Mouse (Mus musculus) neural tube, embryonic 10.5 days (tissue): ENCODE results near the gene Sipa1l1.

Experiments
- DNase-seq: peaks from one replicate; pipeline ENCODE4 v3.0.0-alpha.2; 2017; ENCODE audit warnings: low spot score; ENCODE audit errors: extremely low spot score

Sipa1l1 gene

DNA sequence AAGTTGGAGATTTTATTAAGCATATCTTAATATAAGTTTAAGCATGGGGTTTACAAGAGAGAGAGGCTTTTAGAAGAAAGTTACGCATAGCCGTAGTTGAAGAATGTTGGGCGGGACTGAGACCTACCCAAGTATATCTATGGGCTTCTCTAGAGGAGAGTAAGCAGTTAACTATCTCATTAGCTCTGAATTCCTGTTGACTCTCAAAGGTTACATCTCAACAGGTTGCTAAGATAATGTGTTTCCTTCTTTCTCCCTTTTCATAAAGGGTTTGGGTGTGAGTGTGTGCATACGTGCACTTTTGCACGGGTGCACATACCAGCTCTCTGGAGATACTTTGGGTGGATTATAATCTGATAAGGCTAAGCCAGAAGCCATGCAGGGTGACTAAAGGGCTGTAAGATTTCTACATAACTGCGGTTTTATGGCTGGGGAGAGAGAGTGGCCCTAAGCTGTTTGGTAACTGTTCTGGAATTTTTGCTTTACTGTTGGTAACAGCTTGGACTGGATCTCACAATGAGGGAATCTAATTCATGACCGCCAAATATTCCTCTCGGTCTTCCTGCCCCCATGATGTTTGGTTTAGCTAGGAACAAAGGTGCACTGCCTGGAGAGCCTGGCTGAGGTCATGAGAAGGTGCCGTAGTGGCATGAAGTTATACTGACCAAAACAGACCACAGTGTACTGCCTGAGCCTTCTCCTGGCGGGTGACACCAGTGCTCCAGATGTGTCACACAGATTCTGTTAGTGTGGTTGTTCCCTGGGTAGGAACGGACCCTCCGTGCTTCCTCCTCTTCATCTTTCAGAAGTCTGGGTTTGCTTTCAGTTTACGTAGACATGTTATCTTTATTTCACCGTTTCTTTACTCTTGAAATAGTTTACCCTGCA lies 78.5 kb downstream of the Sipa1l1 start:
- DNase-seq: no peak

DNA sequence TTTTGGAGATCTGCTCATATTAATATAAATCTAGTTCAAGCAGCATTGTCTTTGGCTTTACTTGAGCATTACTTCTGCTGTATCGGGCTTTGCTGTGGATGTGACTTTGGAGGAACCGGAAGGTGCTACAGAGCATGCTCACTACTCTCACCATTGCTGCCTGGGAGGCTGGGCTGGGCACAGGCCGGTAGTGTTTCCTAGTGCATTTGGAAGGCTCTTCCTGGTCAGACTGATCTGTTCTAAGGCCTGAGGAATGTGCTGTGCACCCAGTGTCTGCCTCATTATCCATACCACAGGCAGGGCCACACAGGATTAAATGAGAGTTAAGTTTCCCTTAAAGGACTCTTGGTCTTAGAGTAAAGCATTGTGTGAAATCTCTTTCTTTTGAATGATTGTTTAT lies 79.4 kb downstream of the Sipa1l1 start:
- DNase-seq: no peak

DNA sequence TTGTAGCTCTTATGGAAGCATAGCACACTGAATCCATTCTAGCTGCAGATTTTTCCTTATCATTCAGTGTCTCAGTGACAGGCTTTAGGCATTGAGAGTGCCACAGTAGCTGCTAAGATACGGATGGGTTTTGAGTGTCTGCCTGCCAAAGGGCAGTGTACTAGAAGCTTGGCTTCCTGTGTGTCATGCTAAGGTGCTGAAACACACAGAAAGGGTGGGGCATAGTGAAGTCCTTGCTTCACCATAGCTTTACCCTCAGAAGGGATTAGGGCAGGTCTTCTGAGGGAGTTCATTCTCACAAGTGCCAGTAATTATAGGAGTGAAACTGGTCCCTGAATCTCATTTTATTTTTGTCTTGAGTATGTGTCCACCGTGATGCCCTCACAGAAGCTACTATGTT lies 82.2 kb downstream of the Sipa1l1 start:
- no peak for DNase-seq

DNA sequence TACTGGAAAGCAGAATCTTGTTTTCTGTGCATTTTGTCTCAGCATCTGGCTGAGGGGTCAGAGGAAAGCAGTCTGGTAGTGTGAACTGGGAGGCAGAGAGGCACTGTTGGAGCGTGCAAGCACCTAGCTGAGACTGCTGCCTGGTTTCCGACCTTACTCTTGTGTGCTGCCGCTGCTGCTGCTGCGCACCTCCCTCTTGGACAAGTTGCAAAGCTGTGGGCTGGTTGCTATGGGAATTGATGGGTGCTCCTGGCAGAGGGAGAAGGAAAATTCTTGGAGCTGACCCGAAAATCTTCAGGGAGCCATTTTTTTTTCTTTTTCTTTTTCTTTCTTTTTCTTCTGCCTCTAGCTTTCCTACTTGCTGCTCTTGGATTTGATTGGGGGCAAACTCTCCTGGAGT lies 85.0 kb downstream of the Sipa1l1 start:
- DNase-seq: no peak

DNA sequence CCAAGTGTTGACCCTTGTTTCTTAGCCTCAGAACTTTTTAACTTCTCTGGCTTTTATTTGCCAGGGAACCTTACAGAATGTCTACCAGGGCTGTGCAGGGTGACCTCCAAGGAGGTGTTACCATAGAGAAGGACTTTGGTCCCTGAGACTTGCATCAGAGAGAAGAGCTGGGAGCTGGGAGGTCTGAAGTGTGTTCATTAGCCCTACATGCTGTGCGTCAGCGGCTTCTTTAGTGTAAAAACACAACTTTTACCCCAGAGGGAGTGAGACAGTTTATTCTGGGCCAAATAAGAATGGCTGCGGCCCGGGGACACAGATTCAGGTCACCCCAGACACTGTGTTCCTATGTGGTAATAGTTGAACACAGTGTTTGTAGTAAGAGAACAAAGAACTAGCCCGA lies 86.9 kb downstream of the Sipa1l1 start:
- no peak for DNase-seq

DNA sequence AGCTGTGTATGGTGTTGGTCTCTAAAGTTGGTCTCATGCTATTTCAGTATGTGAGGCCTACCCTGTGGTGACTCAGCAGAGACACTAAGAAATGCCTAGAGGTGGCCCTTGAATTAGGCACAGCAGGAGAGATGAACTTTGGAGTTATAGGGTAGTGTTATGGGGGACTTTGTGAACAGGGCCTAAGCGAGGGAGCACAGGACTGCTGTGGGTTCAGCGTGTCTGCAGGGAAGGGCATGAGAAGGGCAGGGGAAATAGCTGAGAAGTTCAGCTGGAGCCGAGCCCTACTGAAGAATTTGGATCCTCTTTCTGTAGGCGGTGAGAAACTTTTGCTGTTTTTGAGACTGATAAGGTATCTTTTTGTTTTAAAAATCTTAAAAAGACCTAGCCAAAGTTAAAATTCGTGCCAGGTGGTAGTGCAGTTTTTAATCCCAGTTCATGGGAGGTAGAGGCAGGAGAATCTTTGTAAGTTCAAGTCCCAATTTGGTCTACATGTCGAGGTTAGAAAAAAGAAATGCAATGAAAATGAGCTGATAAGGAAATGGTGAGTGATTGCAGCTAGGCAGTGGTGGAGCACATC lies 87.9 kb downstream of the Sipa1l1 start:
- DNase-seq: no peak

DNA sequence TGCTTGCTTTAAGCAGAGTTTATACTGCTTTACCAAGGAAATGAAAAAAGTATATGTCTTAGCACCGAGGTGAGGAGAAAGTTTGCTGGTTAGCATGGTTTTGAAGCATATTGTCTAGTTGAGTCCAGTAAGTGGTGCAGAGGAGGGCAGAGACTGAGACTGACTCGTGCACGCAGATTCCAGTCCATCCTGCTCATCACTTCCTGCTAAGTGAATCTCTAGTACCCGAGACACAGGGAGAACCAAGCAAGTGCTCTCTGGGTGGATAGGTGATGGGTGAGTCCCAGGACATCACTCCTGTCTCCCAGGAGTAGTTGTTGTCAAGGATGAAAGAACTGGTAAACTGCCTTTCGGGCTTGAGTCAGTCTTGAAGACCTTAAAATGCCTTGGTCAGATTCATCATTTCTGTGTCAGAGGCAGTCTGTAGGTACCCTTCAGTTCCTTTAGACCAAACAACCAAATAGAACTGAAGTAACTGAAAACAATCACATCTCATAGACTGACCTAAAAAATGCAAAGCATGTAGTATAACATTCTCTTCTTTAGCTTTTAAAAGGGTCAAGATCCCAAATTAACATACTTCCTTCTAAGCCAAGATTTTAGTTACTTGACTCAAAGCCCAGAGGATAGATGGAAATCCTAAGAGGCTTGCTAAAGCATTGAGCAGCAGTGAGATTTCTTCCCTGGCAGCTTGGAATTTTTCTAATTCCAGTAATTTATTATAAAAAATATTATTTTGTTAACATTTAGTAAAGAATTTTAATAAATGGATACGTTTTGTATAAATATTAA lies 89.1 kb downstream of the Sipa1l1 start:
- DNase-seq: no peak

DNA sequence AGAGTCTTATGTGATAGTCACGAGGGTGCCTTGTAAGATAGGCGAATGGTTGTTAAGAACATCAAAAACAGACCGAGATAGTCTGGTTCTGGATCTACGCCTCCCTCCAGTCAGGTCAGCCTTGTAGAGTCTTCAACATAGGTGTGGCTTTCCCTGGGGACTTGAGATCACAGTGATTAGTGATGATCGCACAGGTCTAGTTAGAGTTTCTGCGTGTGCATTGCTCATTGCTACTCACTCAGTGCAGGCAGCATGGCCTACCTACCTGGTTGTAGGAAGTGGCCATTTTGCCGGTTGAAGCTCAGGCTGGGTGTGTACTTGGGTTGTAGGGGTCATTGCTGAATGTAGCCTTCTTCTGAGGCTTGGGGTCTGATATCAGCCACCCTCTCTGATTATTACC lies 94.3 kb downstream of the Sipa1l1 start:
- DNase-seq: no peak

DNA sequence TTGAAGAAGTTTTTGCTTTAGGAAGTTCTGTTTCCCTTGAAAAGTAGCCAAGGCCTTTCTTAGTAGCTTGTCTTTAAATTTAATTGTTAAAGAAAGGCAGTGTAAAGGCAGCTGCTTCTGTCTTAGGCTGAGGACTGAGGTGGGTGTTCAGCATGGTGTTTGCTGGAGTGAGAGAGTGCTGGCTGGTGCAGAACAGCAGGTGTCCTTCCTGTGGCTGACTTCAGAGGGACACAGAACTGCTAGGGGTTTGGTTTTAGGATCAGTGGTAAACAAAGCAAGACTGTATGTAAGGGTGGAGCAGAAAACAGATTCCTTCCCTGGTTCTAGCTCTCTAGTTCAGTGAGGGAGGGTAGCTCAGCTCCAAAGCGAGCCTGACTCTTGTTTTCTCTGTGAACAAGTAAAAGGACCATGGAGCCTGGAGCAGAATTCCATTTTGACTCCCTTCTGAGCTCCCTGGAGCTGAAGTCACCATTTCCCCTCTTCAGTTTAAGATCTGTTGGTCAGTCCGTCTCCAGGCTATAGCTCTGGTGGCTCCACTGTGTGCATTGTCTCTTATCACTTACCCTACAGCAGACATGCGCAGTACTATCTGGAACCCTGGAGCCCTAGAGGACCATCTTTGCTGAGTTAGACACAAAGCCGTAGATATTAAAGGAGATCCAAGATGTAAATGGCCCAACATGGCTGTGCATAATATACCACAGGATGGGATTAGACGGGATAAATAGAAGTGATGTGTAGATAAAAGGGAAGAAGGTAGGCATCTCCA lies 95.1 kb downstream of the Sipa1l1 start:
- DNase-seq: no peak

DNA sequence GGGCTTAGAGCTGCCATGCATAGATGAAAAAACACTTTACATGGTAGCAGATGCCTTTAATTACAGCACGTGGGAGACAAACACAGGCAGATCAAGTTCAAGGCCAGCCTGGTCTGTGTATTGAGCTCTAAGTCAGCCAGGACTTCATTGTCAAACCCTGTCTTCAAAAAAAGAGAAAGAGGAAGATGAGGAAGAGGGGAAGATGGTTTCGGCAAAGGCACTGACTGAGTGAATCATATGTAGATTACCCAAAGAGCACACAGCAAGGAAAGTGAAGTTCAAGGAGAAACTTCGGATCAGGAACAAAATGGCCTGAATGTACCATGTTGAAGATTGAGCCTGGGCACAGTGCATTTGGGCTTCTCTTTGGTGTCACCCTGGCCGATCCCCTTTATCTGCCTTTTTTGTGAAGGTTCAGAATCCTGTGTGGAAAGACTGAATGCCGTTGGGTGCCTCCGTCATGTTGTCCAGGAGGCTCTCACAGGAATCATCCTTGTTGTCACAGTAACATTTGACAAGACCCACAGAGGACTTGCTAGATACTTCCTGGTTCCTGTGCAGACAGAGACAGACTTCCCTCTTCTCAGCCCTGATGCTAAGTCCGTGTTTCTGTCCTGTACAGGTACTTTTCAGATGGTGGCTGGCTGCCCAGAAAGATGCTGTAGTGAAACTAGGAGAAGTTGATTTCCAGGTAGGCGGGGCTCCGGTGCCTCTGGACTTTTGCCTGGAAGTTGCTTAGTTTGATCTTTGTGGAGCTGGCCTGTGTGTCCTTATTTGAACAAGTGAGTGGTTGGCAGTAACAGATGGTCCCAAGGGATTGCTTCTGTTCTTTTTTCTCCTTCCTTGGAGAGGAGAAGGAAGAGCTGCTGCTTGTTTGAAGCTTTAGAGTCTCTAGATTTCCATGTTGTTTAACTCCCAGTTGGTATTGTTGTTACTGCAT lies 96.5 kb downstream of the Sipa1l1 start:
- DNase-seq: no peak

DNA sequence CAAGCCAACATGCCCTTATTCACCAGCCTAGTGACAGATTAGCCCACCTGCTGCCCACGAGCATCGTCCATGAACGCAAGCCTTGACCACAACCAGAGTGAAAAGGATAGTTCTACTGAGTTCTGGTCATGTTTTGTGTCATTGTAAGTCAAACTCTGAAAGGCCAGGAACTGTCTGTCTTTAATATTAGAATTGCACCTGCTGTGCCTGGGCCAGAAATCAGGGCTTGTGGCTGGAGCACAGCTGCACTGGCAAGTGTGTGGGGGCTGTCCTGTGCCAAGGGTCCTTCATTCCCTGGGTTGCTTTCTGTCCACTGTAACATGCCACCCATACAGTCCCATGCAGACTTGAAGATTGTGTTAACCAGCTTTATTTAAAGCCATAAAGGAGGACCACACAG lies 102.3 kb downstream of the Sipa1l1 start:
- DNase-seq: no peak

DNA sequence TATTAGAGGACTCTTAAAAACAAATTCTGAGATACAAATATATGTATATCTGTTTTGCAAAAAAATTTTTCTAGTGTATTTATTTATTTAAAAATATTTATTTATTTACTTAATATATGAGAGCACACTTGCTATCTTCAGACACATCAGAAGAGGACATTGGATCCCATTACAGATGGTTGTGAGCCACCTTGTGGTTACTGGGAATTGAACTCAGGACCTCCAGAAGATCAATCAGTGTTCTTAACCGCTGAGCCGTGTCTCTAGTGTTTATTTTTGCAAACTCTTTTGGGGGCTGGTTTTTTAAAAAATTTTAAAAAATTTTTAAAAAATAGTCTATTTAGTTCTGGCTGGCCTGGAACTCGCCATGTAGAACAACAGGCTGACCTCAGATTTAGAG lies 104.4 kb downstream of the Sipa1l1 start:
- DNase-seq: no peak

DNA sequence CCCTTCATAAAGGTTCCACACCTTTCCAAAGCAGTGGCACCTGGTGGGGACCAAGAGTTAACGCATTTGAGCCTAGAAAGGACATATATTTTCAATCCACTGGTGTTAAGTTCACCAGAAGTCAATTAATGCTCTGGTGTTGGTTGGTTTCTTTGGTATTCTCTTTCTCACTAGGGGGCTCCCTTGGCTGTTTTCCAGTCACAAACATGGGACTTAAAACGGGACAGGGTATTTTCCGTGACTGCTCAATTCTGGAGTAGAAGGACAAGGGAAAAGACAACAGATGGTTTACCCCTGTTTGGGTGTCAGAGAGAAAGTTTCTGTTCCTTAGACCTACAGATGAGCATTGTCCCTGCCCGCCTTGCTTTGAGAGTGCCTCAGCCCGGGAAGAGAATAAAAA lies 105.5 kb downstream of the Sipa1l1 start:
- no peak for DNase-seq

DNA sequence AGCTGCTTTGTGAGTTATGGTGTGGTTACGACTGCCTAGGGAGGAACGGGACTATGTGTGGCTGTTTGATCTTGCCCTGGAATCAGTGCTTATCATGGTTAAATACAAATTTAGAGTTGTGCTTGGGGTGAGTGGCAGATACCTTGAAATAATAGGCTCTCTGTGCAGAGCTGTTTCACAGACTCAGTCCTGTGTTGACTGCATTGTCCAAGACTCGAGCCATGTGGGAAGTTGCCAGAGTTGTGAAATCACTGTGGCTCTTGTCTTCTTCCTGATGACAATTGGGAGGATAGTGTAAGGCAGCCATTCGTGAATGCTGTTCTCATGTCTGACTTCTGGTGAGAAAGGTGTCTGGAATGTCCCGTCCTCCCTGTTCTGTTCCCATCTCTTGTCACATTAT lies 106.6 kb downstream of the Sipa1l1 start:
- DNase-seq: no peak

DNA sequence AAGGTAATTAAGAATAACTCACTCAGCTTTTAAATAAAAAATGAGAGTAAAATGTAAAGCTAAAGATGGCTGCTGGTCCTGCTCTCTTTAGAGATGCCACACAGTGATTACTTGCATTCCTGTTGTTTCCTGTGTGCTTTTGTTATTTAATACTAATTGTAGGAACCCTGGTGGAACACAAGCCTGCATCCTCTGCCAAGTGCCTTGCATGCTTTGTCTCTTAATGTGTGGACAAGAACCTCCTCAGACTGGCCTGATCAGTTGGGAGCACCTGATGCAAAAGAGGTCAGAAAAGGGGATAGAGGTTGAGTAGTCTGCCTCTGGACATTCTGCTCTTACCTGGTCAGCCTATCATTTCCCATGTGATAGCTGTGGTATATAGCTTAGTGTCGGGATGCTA lies 107.5 kb downstream of the Sipa1l1 start:
- DNase-seq: no peak

DNA sequence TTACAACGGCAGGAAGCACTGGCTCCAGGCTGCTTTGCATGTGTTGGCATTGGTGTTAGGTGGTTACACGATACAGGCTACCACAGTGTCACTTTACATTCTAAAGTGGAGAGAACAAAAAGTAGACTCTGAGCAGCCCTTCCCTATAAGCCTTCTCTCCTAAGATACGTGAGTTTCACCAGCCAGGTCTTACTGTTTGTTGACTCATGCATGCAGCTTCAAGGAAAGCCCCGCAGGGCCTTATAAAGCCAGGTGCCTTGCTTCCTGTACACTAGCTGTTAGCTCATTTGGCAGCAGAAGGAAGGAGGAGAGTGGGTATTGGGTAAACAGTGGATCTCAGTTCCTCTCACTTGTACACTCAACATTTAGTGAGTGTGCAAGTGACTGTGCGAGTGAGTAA lies 115.5 kb downstream of the Sipa1l1 start:
- no peak for DNase-seq

DNA sequence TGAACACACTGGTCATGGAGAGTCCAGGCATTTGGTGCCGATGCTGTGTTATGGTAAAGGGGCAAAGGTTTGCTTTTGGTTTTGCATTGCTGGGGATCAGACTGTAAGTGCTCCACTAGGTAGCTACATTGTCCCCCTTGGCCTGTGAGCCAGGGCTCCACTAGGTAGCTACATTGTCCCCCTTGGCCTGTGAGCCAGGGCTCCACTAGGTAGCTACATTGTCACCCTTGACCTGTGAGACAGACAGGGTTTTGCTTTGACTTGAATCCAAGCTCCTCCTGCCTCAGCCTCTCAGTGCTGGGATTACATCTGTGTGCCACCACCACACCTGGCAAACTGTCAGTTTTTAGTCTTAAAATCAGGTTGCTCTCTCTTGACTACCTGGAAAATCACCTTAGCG lies 115.9 kb downstream of the Sipa1l1 start:
- no peak for DNase-seq

DNA sequence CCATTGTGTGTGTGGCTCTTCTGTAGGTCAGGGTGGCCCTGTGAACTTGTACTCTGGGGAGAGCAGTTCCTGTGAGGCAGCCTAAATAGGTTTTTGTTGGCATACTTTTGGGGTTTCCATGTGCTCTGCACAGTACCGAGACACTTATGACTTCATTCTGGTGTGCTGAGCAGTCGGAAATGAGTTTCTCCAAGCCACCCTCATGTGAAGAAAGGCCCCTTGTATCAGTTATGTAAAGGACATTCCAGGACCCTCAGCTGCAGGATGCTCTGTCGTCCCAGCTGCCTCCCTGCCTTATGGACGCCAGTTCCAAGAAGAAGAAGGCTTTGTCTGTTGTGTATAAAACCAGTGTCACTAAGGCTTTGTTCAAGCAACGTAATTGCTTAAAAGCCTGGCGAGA lies 116.9 kb downstream of the Sipa1l1 start:
- DNase-seq: no peak

DNA sequence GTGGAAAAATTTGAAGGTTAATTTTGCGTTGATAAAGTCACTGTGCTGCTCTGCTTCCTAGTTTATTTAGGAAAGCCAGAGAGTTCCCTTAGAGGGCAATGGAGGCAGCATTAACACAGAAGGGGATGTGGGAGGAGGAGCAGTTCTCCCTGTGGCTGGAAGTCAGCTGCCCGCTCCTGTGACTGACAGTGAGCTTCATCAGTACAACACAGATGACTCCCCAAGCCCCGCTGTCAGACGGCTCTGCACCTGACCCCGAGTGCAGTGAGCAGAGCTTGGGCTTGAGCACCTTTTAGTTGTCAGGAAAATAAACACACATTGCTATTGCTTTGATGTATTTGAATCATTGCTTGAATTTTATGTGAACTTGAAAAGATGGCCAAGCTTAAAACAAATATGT lies 117.7 kb downstream of the Sipa1l1 start:
- no peak for DNase-seq

DNA sequence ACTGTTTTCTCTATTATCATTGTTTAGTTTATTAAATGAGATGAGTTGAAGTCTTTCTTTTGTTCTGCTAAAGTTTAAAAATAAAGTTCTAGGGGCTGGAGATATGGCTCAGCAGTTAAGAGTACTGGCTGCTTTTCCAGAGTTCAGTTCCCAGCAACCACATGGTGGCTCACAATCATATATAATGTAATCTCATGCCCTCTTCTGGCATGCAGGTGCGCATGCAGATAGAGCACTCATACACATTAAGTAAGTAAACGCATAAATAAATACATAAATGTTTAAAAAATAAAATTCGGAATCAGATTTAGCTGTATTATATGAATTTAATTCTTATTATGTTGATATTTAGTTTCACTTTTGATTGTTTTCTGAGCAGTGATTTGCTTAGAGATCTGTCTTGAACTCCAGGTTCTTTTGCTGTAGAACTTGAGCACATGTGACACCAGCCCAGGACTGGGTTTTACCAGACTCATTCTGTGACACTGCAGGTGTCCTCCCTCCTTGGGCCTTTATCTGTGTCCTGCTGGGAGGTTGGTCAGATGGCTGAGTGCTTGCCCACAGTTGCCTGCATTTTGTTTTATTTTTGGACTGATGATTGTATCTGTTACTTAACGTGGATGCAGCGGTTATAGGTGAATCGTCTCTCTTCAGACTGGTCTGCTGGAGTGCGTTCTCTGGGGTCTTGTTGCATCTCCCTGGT lies 124.6 kb downstream of the Sipa1l1 start:
- no peak for DNase-seq
